Mouse (Mus musculus) liver, embryonic 14.5 days (tissue): Measurements from ENCODE around the gene Rbfox1. TPM values are rescaled to one million over a fixed set of nuclear protein-coding genes. Genes with fewer than 3 reads are reported as not detected.

Experiments used
- ATAC-seq: fragments of 200-750 bp; cut with Nextera tagmentation; 2 replicates; pipeline ENCODE4 v1.8.0; 2017; ENCODE audit warnings: moderate number of reproducible peaks, mild to moderate bottlenecking, moderate library complexity; ENCODE audit not compliant: insufficient read depth
- DNase-seq, 3 experiments: peaks; one replicate each; pipeline ENCODE4 v3.0.0-alpha.2; 2012 to 2013; ENCODE audit warnings: low read depth in 3 of 3, low spot score in 3 of 3
- H3K27ac ChIP-seq: fragments of 300-500 bp; sonication (generic); 2 replicates; pipeline ENCODE4 v1.5.1; 2014; ENCODE audit warnings: moderate library complexity, mild to moderate bottlenecking, control low read depth, inconsistent platforms
- H3K27me3 ChIP-seq: fragments of 300-500 bp; sonication (generic); 2 replicates; pipeline ENCODE4 v1.6.1; 2014; ENCODE audit warnings: mild to moderate bottlenecking, low read length, moderate library complexity; ENCODE audit not compliant: control insufficient read depth, insufficient read depth
- H3K36me3 ChIP-seq: fragments of 300-500 bp; sonication (generic); replicated peaks from 2 replicates; pipeline ENCODE4 v1.6.1; 2014; ENCODE audit warnings: low read depth; ENCODE audit not compliant: control insufficient read depth, insufficient read depth
- H3K4me1 ChIP-seq, 2 experiments: fragments of 200-500 bp in 1 of 2; fragments of 300-500 bp in 1 of 2; sonication (generic) in 1 of 2; replicated peaks; 2 replicates each; pipeline ENCODE4 v1.6.1; 2012 to 2014; ENCODE audit warnings: antibody characterized with exemption in 1 of 2, inconsistent platforms in 1 of 2, low read length in 1 of 2; ENCODE audit not compliant: control insufficient read depth in 2 of 2, insufficient read depth in 2 of 2
- H3K4me2 ChIP-seq: fragments of 300-500 bp; sonication (generic); 2 replicates; pipeline ENCODE4 v1.6.1; 2014; ENCODE audit warnings: low read depth, mild to moderate bottlenecking, control low read depth, moderate library complexity
- H3K4me3 ChIP-seq, 2 experiments: fragments of 200-500 bp in 1 of 2; fragments of 300-500 bp in 1 of 2; sonication (generic) in 1 of 2; 2 replicates each; pipeline ENCODE4 v1.5.1; 2012 to 2014; ENCODE audit warnings: low read depth in 2 of 2, low read length in 2 of 2, mild to moderate bottlenecking in 2 of 2, control low read depth in 1 of 2, inconsistent platforms in 1 of 2, moderate library complexity in 1 of 2; ENCODE audit not compliant: insufficient read depth in 1 of 2
- H3K9ac ChIP-seq: fragments of 300-500 bp; sonication (generic); replicated peaks from 2 replicates; pipeline ENCODE4 v1.6.1; 2014; ENCODE audit warnings: mild to moderate bottlenecking, control low read depth, moderate library complexity
- H3K9me3 ChIP-seq: fragments of 300-500 bp; sonication (generic); 2 replicates; pipeline ENCODE4 v1.6.1; 2016; ENCODE audit warnings: low read length, mixed read lengths; ENCODE audit not compliant: control insufficient read depth
- CTCF ChIP-seq: IDR thresholded peaks from 2 replicates; pipeline ENCODE4 v1.5.1; 2016; ENCODE audit warnings: antibody characterized with exemption, low read depth, control low read depth
- EP300 ChIP-seq: IDR thresholded peaks from 2 replicates; pipeline ENCODE4 v1.6.1; 2016; ENCODE audit warnings: antibody characterized with exemption, low read depth
- WGBS: fragments of 180-500 bp; shearing (Covaris S2); extraction: QIAGEN DNeasy Blood & Tissue Kit; methylation state at CpG from one replicate; pipeline ENCODE4 v1.1.7; 2014; ENCODE audit not compliant: insufficient replicate concordance; 5-methylcytosine and 5-hydroxymethylcytosine counted together
- polyA plus RNA-seq, 2 experiments: library from polyadenylated mRNA; depleted of rRNA in 1 of 2; stranded (reverse) in 1 of 2; unstranded in 1 of 2; fragments of >200 nt; fragmentation: Nextera tagmentation in 1 of 2; extraction: Ambion mirVana in 1 of 2; gene quantifications; 2 replicates each; pipeline versions ENCODE4 v1.2.1 to v1.2.3; 2012 to 2014

The Rbfox1 gene
- polyA plus RNA-seq, 2 experiments = 0.02 TPM; not detected in 1

- H3K9me3 ChIP-seq = no peaks in the 10 kb centered on the region
- TF ChIP-seq EP300 = no peak
- TF ChIP-seq CTCF = no peak
- H3K9ac ChIP-seq = no peak overlapping the region
- H3K36me3 ChIP-seq = no peaks in the 10 kb centered on the region
- H3K4me2 ChIP-seq = no peak overlapping the region
- no peak for ATAC-seq
- no peaks in the 10 kb centered on the region for H3K27me3 ChIP-seq
- H3K4me3 ChIP-seq = no peak overlapping the region
- no peaks in the 10 kb centered on the region for H3K4me1 ChIP-seq
- DNase-seq = no peak
- WGBS = 55% methylated on average over 3 of the region's 3 CpGs
- no peak overlapping the region for H3K27ac ChIP-seq
Observed at GRCm38 (mm10) chr16:6813871-6814270, 928.7 kb downstream of the Rbfox1 start.

GRCm38 (mm10) chr16:6821741-6822140 is 936.6 kb downstream of the Rbfox1 start:
- Histone ChIP-seq H3K27ac (no peak overlapping the region), H3K4me2 (no peak overlapping the region), H3K27me3 (no peaks in the 10 kb centered on the region), H3K9me3 (no peaks in the 10 kb centered on the region), H3K4me3 (no peak overlapping the region), H3K9ac (no peak overlapping the region), H3K4me1 (no peaks in the 10 kb centered on the region), H3K36me3 (no peaks in the 10 kb centered on the region)
- no peak for ATAC-seq
- no peak for DNase-seq
- TF ChIP-seq EP300 = no peak
- no peak for TF ChIP-seq CTCF
- whole genome bisulfite sequencing = 24% methylated on average over 1 of the region's 1 CpGs

- DNase-seq = no peak
Observed at GRCm38 (mm10) chr16:6829892-6830524, 944.9 kb downstream of the Rbfox1 start.

DNA sequence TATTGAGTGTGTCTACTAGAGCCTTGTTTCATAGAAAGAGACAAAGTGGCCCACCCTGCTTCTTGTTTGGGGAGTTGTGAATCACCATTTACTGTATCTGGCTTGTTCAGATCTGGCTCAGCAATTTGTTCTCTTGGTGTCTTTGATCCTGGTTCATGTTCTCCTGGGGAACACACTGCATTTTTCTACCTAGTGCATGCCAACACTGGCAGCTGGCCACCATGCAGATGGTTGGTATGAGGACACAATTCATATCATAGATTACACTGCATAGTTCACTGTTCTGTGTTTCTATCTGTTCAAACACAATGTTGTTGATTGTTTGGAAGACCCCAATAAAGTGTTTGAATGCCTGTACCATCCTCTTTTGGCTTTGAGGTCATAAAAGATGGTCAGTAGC is 948.3 kb downstream of the Rbfox1 start:
- H3K27me3 ChIP-seq = no peaks in the 10 kb centered on the region
- no peaks in the 10 kb centered on the region for H3K4me1 ChIP-seq
- TF ChIP-seq CTCF = no peak
- TF ChIP-seq EP300 = no peak
- H3K36me3 ChIP-seq = no peaks in the 10 kb centered on the region
- H3K4me2 ChIP-seq = no peak overlapping the region
- no peaks in the 10 kb centered on the region for H3K9me3 ChIP-seq
- no peak overlapping the region for H3K9ac ChIP-seq
- H3K27ac ChIP-seq = no peak overlapping the region
- H3K4me3 ChIP-seq = no peak overlapping the region
- no peak for DNase-seq
- ATAC-seq = no peak

More at GRCm38 (mm10) chr16:6829892-6830524, 944.9 kb downstream of the Rbfox1 start:
- 52% methylated on average over 6 of the region's 6 CpGs for WGBS
- Histone ChIP-seq H3K9me3 (no peaks in the 10 kb centered on the region), H3K27ac (no peak overlapping the region), H3K4me3 (no peak overlapping the region), H3K4me1 (no peaks in the 10 kb centered on the region), H3K27me3 (no peaks in the 10 kb centered on the region), H3K36me3 (no peaks in the 10 kb centered on the region), H3K4me2 (no peak overlapping the region), H3K9ac (no peak overlapping the region)
- ATAC-seq = no peak
- TF ChIP-seq CTCF = no peak
- no peak for TF ChIP-seq EP300

DNA sequence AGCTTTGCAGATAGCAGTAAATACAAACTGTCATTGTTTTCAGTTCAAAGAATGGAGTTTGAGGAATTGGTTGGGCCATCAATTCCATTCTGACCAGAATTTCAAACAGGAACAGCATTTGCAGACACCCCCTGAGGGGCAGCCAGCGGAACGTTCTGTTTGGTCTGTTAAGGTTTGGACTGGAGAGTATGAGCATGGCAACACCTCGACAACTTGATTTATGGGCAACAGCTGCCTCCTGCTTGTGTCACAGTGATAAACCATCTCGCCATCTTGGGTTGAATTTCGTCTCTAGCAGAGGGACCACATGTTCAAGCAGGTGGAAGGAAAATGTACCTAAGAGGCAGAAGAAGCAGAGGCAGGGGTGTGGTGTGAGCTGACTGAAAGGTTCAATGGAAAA is 949.9 kb downstream of the Rbfox1 start:
- Histone ChIP-seq H3K9ac (no peak overlapping the region), H3K9me3 (no peaks in the 10 kb centered on the region), H3K27me3 (no peaks in the 10 kb centered on the region), H3K4me2 (no peak overlapping the region), H3K36me3 (no peaks in the 10 kb centered on the region), H3K4me1 (no peaks in the 10 kb centered on the region), H3K4me3 (no peak overlapping the region), H3K27ac (no peak overlapping the region)
- TF ChIP-seq CTCF (no peak), EP300 (no peak)
- no peak for ATAC-seq
- 25% methylated on average over 5 of the region's 5 CpGs for WGBS
- DNase-seq = no peak
